Mouse (Mus musculus): ENCODE data around the gene Igfbp3.
"Not testable (repeated sequence)": the region's sequence is repeated elsewhere in the genome, so short reads cannot be mapped to it uniquely, and the experiment has no call there.

Igfbp3 gene

DNA sequence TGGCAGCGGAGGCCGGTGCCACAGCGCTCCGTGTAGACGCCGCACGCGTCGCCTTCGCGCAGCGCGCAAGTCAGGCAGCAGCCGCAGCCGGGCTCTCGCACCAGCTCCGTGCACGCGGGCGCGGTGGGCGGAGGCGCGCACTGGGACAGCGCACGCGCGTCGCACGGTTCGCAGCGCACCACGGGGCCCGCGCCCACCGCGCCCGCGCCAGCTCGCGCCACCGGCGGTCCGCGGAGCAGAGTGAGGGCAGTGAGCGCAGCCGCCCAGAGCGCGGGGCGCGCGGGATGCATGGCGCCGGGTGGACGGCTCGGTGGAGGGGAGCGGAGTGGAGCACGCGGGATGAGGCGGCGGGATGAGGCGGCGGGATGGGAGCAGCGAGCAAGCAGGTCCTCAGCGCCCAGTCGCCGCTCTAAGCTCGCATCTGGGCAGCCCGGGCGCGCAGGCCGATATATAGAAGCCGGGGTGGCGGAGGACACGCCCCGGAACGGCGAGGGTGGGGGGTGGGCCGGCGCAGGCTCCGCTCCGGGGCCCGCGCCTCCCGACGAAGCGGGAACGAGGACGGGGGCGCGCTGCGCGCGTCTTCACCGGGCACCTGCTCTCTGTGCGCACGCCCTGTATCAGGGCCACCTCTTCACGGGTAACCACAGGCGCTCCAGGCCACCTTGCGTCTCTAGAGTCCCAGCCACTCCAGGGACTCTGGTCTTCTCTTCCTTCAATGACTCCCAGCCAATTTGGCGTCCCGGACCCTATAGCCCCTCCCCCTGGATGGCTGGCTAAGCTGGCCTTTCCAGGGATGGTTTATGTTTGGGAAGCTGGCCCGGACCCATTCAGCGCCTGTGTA is at the start of gene Igfbp3:
Gene Igfbp3 (minus strand): TSS at position 423 of the 841 bp plus-strand sequence.
- no peak for DNase-seq (ENCODE audit: low spot score in 2 of 2)

DNA sequence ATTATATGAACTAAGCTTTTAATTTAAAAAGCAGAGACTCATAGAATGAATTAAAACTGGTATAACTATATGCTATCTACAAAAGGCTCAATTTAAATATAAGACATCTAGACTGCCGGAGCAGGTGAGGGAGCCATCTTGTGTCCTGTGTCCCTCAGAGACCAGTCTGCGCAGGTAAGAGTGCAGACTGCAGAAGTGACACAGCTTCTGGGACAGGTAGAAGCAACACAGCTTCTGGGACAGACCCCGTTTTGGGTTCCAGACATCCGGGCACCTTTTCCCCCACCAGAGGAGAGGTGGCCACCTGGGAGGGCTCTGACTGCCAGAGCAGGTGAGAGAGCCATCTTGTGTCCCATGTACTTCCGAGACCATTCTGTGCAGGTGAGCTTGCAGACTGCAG is 37.1 kb upstream of the Igfbp3 start:
- DNase-seq (ENCODE audit: low spot score in 2 of 2), result no peak

DNA sequence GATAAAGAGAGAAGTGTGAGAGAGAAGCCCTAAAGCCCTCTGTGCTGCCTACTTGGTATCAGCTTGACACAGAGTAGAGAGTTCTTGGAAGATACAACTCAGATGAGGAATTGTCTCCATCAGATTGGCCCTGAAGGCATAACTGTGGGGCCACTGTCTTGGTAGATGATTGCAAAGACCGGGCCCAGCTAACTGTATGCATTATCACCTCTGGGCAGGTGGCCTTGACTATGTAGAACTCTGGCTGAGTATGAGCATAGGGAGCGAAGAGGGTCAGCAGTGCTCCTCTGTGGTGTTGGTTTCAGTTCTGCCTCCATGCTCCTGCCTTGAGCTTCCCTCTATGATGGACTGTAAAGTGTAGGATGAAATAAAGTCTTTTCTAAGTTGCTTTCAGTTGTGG is 36.7 kb upstream of the Igfbp3 start:
- no peak for DNase-seq (ENCODE audit: low spot score in 2 of 2)

DNA sequence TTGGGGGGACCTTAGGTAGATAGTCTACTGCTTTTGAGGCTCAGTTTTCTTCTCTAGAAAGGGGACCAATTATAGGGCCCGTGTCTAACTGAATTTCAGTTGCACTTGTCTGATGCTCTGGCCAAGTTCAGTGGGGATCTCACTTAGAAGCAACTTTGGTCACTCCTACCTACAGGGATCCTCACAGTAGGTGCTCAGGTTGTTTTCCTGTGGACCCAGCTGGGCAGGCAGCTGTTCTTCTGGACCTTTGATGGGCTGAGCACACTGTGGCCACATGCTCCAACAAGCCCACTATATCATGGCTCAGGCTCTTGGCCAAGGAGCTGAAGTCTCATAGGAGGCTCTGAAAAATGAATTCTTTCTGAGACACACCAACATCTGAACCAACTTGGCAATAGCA is 31.1 kb upstream of the Igfbp3 start:
- no peak for DNase-seq (ENCODE audit: low spot score in 2 of 2)

DNA sequence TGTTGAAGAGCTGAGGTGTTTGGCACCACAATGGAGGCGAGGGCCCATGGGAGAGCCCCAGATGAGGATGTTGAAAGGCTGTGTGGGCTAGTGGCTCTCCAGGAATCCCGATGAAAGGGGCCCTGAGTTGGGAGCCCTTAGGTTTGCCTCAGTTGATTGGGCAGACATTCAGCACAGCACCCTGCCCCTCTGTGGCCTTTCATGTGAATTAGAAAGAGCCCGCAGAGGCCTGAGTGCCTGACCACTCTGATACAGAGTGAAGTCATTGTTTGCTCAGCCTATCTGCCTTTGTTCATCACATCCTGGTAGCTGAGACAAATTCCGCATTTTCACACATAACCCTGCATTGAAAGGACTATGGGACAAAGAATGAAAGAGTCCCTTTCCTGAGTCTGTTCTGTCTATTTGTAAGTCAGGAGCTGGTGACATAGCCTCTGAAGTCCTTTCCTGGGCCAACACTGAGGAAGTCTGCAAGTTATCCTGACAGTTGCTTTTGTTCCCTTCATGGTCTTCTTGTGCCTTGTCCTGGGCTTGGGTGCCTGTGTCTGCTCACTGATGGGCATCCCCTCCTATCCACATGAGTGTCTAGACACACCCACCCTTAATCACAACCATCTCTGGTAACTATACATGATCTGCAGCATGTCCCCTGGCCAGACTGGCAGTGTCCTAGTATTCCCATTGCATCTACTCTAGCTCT is 25.5 kb upstream of the Igfbp3 start:
- no peak for DNase-seq (ENCODE audit: low spot score in 2 of 2)

DNA sequence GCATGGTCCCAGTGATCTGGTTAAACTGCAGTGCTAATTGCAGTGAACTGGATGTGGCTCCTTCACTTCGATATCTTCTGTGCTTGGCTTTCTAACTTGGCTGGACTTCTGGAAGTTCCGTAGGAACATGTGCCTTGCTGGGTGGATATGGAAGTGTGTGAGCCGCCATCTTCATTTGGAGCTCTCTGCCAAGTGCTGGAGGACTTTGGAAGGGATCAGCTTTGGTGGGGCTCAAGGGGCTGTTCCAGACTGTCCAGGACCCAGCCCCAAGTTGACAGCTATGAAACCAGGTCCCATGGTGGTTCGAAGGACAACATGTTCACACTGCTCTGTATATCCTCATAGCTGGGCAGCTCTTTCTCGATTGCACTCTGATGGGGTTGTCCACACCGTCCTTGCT is 24.8 kb upstream of the Igfbp3 start:
- no peak for DNase-seq (ENCODE audit: low spot score in 2 of 2)

DNA sequence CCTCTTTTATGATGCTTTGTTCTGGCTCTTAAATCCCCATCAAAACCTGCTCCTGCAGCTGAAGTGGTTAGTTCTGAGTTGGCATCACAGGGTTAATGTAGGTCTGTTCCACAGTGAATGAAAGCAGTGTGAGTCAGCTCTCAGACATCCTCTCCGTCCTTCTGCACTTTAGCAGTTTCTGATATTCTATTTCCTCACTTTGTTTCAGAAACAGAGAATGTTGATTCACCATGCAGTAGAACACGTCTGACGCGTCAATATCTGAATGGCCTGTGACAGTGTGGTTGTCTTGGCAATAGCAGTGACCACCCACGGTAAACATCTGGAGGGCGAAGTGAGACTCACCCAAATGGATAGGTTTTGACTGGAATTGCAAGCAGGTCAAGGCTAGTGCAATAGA is 24.0 kb upstream of the Igfbp3 start:
- no peak for DNase-seq (ENCODE audit: low spot score in 2 of 2)

DNA sequence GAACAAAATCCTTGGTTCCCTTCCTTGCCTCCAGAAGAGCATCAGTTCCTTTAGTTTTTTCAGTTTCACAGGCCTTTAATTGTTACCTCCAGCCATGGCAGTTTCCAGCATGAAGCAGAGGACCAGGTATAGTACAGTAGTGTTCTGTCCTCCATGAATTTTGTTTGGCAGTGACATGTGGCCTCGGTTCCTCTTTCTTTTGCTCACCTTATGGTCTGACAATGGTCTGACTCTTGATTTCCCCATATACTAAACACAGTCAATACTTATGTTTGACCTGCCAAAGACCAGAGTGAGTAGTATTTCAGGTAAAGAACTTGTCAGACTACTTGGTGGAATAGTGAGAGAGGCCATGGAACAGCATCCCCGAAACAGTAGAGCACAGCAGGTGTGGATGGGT is 23.0 kb upstream of the Igfbp3 start:
- no peak for DNase-seq (ENCODE audit: low spot score in 2 of 2)

DNA sequence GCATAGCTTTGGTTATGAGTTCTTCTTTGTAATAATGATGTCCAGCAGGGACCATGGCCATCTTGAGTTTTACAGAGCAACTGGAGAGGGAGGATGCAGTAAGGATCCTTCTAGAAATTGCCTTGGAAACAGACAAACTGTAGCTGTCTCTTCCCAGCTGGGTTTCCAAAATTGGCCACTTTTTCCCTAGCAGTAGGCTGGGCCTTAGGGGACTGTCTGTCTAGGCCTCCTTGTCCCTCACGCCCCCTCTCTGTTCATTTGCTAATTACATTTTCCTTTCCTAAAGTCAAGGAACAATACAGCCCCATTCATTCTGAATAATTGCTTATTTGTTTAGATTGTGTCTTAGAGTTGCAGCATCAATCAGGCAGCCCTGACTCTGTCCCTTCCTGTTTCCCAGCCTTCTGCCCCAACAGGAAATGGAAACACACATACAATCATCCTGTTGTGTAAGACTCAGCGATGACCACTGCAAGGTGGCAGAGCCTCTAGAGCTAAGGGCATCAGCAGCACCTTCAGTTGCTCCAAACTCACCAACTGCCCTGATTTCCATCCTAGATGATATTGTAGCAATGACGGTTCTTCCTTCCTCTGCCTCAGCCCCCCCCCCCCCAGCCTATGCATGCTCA is 21.4 kb upstream of the Igfbp3 start:
- DNase-seq (ENCODE audit: low spot score in 2 of 2), result no peak

DNA sequence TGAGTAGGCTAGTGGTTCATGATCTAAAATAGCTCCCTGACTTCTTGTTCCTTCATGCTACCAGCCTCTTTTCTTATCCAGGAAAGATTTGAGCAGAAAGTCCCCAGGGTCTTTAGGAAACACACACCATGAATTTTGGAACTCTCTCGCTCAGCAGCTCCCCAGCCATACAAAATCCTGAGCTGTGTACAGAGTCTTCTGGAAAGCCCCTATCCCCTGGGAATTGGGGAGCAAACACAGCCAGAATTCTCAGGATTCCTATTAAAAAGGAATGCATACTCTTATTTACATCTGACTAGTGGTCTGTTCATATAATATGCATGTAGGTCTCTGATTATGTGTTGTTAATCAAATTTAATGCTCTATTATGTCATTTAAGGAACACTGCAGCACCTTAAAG is 20.7 kb upstream of the Igfbp3 start:
- no peak for DNase-seq (ENCODE audit: low spot score in 2 of 2)

DNA sequence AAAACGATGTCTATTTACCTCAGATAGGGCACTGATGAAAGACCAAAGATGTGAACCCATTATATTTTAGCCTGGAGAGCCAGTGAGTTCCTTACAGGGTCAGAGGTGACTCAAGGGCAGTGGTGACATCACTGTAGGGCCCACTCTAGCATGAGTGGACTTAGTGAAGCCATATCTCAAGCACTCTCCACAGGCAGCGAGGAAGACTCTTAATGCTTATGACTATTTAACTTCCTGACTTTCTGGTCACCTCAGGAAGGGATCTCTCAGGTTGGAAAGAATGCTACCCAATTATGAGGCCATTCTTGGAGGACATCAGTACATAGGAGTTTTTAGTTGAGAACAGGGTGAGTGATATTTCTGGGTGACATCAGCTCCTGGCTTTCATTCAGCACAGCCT is 19.6 kb upstream of the Igfbp3 start:
- DNase-seq (ENCODE audit: low spot score in 2 of 2), result no peak

DNA sequence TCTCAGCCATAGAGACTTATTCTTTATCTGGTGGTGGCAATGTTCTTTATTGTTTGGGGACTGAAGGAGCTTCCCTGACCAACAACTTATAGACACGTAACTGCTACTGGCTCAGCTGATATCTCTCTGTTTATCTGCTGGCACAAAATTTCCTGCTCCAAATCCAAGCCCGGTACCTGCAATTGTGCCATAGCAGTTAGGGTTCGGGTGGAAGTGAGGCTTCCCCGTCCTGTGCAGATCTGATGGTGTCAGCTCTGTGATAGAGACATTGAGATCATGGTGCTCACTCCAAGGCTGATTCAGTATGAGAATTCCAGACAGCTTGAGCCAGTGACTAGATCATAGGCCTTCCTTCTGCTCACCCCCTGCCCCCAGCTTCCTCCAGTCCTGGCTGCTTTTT is 18.2 kb upstream of the Igfbp3 start:
- DNase-seq (ENCODE audit: low spot score in 2 of 2), result no peak

DNA sequence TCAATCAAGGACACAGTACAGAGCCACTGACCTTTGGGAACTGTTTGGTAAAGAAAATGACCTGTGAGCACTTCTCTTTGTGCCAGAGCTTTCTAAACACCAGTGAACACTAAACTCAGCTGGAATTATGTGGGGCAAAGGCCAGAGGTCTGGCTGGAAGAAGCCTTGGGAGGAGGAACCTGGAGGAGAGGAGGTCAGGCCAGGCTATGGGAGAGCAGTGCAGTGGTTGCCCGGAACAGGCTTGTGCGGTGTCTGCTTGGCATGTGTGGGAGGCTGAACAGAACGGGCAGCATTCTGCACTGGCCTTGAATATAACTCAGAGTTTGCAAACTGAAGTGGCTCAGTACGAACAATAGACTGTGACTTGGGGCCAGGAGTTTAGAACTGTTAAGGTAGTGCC is 16.3 kb upstream of the Igfbp3 start:
- no peak for DNase-seq (ENCODE audit: low spot score in 2 of 2)

DNA sequence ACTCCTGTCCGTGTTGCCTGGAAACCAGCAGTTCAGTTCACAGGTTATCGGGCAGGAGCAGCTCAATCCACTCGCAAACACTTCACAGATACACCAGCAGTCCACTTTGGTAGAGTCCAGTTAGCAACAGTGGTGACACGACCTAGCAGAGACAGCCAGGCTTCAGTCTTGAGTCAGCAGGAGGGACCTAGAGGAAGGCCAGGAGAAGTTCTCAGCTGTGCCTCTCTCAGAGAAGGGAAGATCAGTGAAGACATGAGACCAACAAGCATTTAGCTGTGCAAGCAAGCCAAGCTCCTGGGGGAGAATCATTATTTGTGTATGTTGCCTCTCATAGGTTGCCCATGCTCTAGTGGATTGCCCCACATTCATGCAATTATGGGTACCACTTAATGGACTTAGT is 14.4 kb upstream of the Igfbp3 start:
- DNase-seq (ENCODE audit: low spot score in 2 of 2), result no peak

DNA sequence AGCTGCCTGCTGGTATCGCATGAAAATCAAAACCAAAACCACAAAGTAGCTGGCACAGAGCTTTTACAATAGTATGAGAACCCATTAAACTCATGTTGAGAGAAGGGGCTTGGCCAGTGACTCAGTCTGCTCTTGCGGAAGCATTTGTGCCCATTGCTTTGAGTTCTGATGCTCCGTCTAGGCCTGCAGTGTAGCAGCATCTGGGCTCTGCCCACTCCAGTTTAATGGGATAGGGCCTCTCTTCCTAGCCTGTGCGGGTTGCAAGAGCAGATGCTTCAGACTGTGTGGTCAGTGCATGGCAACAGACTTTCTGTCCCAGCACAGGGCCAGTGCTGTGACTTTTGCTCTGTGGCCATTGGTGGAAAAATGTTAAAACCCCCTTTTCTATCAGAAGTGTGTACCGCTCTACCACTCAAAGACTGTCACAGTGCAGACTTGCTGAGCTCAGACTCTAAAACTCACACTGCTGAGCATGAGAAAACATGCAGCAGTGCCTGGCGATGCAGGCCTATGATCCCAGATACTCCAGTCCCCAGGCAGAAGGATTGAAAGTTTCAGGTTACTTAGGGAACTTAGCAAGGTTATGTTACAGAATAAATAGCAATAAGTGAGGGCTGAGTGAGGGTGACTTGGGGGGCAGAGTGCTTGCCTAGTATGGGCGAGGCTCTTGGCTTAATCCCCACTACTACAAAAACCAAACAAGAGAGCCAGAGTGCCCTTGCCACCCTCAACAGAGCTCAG is 13.3 kb upstream of the Igfbp3 start:
- no peak for DNase-seq (ENCODE audit: low spot score in 2 of 2)

DNA sequence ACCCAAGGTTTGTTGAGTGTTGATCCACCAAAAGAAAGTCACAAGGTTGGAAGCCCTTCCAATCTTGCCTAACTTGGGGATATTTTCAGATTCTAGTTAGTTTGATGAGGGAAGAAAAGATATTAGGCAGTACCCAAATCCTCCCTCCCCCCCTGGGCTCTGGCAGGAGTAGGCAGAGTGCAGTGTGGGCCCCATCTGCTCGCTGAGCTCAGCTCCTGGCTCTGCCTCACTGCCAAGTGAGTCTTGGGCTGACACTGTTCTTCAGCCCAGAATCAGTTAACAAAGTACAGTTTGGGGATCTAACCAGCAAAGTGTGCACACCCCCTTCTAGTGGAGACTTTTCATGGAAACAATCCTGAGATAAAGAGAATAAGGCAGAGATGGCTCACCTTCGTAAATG is 12.5 kb upstream of the Igfbp3 start:
- no peak for DNase-seq (ENCODE audit: low spot score in 2 of 2)

DNA sequence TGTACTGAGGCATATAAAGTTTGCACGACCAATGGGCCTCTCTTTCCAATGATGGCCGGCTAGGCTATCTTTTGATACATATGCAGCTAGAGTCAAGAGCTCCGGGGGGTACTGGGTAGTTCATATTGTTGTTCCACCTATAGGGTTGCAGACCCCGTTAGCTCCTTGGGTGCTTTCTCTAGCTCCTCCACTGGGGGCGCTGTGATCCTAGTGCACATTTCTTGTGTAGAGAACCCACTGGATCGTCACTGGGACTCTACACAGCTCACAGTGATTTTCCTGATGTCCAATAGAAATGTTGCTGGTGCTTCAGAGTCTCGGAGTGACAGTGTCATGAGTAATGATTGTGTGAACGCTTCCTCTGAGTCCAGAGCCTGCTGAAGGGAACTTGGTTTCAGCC is 8.1 kb upstream of the Igfbp3 start:
- not testable (repeated sequence) for DNase-seq (ENCODE audit: low spot score in 2 of 2)

DNA sequence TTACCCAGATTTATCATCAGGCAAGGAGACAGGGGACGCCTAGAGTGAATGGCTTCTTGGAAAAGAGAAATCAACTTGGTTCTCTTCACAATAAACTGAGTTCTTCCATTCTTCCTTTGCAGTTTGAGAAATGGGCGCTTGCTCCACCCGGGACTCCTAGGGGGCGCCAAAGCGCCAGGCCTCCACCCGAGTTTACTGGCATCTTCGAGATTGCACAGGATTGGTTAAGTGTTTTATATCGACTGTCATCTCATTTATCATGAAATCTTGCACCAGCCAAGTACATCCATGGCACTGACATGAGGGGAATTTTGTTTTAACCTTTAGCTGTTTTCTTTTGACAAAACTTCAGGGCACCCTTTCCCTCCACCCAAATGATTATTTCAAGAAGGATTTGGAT is 2.0 kb upstream of the Igfbp3 start:
- DNase-seq (ENCODE audit: low spot score in 2 of 2), result no peak

DNA sequence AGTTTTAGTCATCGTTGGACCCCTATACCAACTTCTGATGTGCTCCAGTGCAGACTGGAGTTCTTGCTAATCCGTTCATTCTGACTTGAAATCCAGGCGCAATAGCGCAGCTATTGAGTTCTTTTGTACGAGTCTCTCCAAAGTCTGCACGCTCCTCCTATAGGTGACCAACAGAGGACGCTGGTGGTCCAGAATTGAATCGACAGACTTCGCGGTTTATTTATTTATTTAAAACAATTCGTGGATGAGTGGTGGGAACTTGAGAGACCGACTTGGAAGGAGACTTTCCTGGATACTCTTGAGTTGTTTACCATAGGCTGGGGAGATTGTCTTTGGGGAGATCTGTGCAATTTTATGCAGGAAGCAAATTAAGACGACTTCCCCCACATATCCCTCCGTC is 1.0 kb upstream of the Igfbp3 start:
- no peak for DNase-seq (ENCODE audit: low spot score in 2 of 2)

DNA sequence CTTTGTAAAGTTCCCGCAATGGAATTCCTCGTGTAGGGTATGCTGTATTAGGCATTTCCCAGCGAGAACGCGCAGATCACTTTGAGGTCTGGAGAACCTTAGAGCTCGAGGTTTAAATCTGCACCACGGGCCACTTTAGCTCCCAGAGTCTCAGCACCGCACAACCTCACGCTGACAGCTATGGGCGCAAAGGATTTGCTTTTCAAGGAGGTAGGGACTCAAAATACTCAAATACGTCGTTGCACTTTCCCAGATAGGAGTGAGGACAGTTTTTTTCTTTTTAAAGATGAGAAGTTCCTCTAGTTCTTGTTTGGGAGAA is 578 bp upstream of the Igfbp3 start:
- DNase-seq (ENCODE audit: low spot score in 2 of 2), result no peak

DNA sequence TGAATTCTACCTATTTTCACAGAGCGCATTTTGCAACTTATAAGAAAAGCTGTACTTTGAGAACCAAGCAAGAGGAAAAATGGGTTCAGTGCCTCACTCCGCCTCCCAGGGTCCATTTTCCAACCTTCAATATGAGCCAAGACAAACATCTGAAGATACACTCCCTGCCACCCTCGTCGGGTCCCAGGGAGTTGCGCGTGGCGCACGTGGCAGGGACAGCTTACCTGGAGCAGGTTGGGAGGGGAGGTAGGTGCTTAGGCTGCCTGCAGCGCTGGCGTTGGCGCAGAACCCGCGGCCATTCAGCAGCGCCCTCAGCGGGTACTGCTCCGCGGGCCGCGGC is 592 bp downstream of the Igfbp3 start:
- no peak for DNase-seq (ENCODE audit: low spot score in 2 of 2)

DNA sequence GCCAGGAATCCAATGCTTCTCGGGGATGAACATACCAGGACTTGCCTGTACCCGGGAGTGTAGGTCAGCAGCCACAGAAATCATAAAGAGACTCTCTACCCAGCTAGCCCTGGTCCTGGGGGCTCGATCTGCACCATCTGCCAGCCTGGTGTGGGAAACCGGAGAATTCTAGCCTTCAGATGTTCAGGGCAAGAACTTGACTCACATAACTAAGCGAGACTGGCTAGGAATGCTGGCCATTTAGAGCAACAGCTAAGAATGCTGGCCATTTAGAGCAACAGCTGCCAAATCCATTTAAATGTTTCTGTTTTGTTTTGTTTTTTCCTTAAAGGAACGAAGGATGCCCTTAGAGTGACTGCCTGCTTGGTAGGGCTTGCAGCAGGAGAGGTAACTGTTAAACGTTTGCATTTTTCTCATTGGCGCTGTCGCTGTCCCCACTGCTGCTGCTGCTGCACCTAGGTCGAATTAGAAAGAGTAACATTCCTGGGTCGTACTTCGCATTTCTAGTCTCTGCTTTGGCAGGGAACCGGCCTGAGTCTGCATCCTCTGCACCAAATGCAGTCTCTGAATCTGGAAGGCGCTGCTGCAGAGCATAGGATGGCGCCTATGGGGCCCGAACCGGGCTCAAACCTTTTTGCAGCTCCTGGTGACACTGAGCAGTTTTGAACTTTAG is 1.5 kb downstream of the Igfbp3 start:
- no peak for DNase-seq (ENCODE audit: low spot score in 2 of 2)
